Mouse (Mus musculus): ENCODE data around the gene Srrm2. TPM values are rescaled to one million over a fixed set of nuclear protein-coding genes. Genes with fewer than 3 reads are reported as not detected.
A peak's percentile ranks its signal among the peaks of the same experiment; 100 is the strongest.

Srrm2 gene
- polyA plus RNA-seq, 1 experiment: 117 TPM

GRCm38 (mm10) chr17:23778447-23778846, 11.9 kb upstream of the Srrm2 start:
- peaks cover 2% of the 10 kb centered on the region for H3K27me3 ChIP-seq (replicated peaks)
- TF ChIP-seq GATA1 (IDR thresholded peaks at IDR 0.05; ENCODE audit: borderline replicate concordance, low read length) (no peak), FLI1 (IDR thresholded peaks at IDR 0.05; ENCODE audit: low read length) (no peak)
- H3K36me3 ChIP-seq (replicated peaks; ENCODE audit: low read length): no peaks in the 10 kb centered on the region
- no peaks in the 10 kb centered on the region for H3K9me3 ChIP-seq
- H3K4me3 ChIP-seq (replicated peaks): no peak overlapping the region
- peaks cover 42% of the 10 kb centered on the region for H3K4me1 ChIP-seq

DNA sequence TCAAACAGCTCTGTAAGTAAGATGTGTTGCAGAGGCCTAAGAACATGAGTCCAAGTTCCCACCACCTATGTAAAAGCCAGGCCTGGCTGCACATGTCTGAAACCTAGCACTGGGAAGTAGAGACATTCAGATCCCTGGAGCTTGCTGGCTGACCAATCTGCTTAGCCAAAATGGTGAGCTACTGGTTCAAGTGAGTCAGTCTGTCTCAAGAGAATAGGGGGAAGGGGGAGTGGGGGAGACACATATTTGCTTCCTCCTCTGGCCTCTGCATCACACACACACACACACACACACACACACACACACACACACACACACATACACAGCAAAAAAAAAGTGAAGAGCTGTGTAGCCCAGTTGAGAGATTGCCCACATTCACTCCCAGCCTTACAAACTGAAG, 7.0 kb upstream of the Srrm2 start:
- Histone ChIP-seq H3K4me1 (peaks cover 25% of the 10 kb centered on the region), H3K27me3 (replicated peaks) (peaks cover 6% of the 10 kb centered on the region), H3K4me3 (replicated peaks) (no peak overlapping the region), H3K9me3 (no peaks in the 10 kb centered on the region), H3K36me3 (replicated peaks; ENCODE audit: low read length) (no peaks in the 10 kb centered on the region)
- TF ChIP-seq GATA1 (IDR thresholded peaks at IDR 0.05; ENCODE audit: borderline replicate concordance, low read length) (no peak), FLI1 (IDR thresholded peaks at IDR 0.05; ENCODE audit: low read length) (no peak)

GRCm38 (mm10) chr17:23785561-23786471, 4.5 kb upstream of the Srrm2 start, which contains the start of gene Flywch2:
Flywch2 (minus strand) TSS chr17:23786081.
- H3K27me3 ChIP-seq (replicated peaks): peaks cover 4% of the 10 kb centered on the region
- H3K4me1 ChIP-seq: peaks cover 33% of the 10 kb centered on the region
- peak within 1 kb of the TSS; percentile 89 for H3K4me3 ChIP-seq (replicated peaks)
- H3K36me3 ChIP-seq (replicated peaks; ENCODE audit: low read length): no peaks in the 10 kb centered on the region
- no peaks in the 10 kb centered on the region for H3K9me3 ChIP-seq
- TF ChIP-seq FLI1 (IDR thresholded peaks at IDR 0.05; ENCODE audit: low read length) (no peak), GATA1 (IDR thresholded peaks at IDR 0.05; ENCODE audit: borderline replicate concordance, low read length) (no peak)

GRCm38 (mm10) chr17:23786510-23786931, 3.8 kb upstream of the Srrm2 start:
- Histone ChIP-seq H3K4me3 (replicated peaks) (peak overlapping the region; percentile 89), H3K36me3 (replicated peaks; ENCODE audit: low read length) (no peaks in the 10 kb centered on the region)
- TF ChIP-seq FLI1 (IDR thresholded peaks at IDR 0.05; ENCODE audit: low read length): no peak
- TF ChIP-seq GATA1 (IDR thresholded peaks at IDR 0.05; ENCODE audit: borderline replicate concordance, low read length): no peak

GRCm38 (mm10) chr17:23788973-23789372, 1.4 kb upstream of the Srrm2 start:
- TF ChIP-seq GATA1 (IDR thresholded peaks at IDR 0.05; ENCODE audit: borderline replicate concordance, low read length): no peak
- no peak for TF ChIP-seq FLI1 (IDR thresholded peaks at IDR 0.05; ENCODE audit: low read length)
- peaks cover 49% of the 10 kb centered on the region for H3K4me1 ChIP-seq
- no peak overlapping the region for H3K4me3 ChIP-seq (replicated peaks)
- no peaks in the 10 kb centered on the region for H3K36me3 ChIP-seq (replicated peaks; ENCODE audit: low read length)
- H3K9me3 ChIP-seq: no peaks in the 10 kb centered on the region
- H3K27me3 ChIP-seq (replicated peaks): peaks cover 4% of the 10 kb centered on the region

More at GRCm38 (mm10) chr17:23786510-23786931, 3.8 kb upstream of the Srrm2 start:
- Histone ChIP-seq H3K9me3 (no peaks in the 10 kb centered on the region), H3K27me3 (replicated peaks) (peaks cover 4% of the 10 kb centered on the region), H3K4me1 (peaks cover 39% of the 10 kb centered on the region)

- TF ChIP-seq GATA1 (IDR thresholded peaks at IDR 0.05; ENCODE audit: borderline replicate concordance, low read length) (no peak), FLI1 (IDR thresholded peaks at IDR 0.05; ENCODE audit: low read length) (no peak)
These were observed 523 bp upstream of the Srrm2 start for GRCm38 (mm10) chr17:23789749-23790268.

DNA sequence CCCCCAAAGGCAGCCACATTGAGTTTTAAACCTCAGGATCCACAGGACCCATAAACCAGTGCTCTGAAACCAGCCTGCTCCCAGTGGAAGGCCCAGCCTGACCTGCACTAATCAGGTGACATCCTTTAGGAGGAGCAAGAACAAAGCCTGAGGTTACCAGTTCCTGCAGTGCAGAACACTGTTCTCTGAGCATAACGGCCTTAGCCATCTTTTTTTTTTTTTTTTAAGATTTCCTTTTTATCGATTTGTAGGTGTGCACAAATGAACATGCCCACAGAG, 686 bp downstream of the Srrm2 start:
- Histone ChIP-seq H3K4me3 (replicated peaks) (peak overlapping the region; percentile 90), H3K9me3 (no peaks in the 10 kb centered on the region), H3K4me1 (peaks cover 39% of the 10 kb centered on the region), H3K36me3 (replicated peaks; ENCODE audit: low read length) (no peaks in the 10 kb centered on the region), H3K27me3 (replicated peaks) (no peaks in the 10 kb centered on the region)
- TF ChIP-seq GATA1 (IDR thresholded peaks at IDR 0.05; ENCODE audit: borderline replicate concordance, low read length) (no peak), FLI1 (IDR thresholded peaks at IDR 0.05; ENCODE audit: low read length) (no peak)

More at GRCm38 (mm10) chr17:23789749-23790268, 523 bp upstream of the Srrm2 start:
- Histone ChIP-seq H3K4me1 (peaks cover 49% of the 10 kb centered on the region), H3K36me3 (replicated peaks; ENCODE audit: low read length) (no peaks in the 10 kb centered on the region), H3K4me3 (replicated peaks) (peak overlapping the region; percentile 90), H3K9me3 (no peaks in the 10 kb centered on the region), H3K27me3 (replicated peaks) (peaks cover 4% of the 10 kb centered on the region)

DNA sequence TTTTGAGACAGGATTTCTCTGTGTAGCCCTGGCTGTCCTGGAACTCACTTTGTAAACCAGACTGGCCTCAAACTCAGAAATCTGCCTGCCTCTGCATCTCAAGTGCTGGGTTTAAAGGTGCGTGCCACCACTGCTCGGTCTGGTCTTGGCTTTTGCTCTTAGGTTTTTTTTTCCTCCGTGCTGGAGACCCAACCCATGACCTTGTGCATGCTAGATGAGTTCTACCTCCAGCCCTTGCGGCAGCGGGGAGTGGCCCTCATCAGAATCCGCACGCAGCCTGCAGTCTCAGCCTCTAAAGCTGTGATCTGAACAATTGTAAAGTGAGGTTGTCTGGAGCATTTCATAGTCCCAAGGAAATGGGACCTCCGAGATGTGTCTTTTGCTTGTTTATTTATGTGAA, 5.0 kb downstream of the Srrm2 start:
- no peaks in the 10 kb centered on the region for H3K27me3 ChIP-seq (replicated peaks)
- no peaks in the 10 kb centered on the region for H3K9me3 ChIP-seq
- no peaks in the 10 kb centered on the region for H3K36me3 ChIP-seq (replicated peaks; ENCODE audit: low read length)
- no peak overlapping the region for H3K4me3 ChIP-seq (replicated peaks)
- H3K4me1 ChIP-seq: peaks cover 41% of the 10 kb centered on the region
- TF ChIP-seq FLI1 (IDR thresholded peaks at IDR 0.05; ENCODE audit: low read length) (no peak), GATA1 (IDR thresholded peaks at IDR 0.05; ENCODE audit: borderline replicate concordance, low read length) (no peak)

DNA sequence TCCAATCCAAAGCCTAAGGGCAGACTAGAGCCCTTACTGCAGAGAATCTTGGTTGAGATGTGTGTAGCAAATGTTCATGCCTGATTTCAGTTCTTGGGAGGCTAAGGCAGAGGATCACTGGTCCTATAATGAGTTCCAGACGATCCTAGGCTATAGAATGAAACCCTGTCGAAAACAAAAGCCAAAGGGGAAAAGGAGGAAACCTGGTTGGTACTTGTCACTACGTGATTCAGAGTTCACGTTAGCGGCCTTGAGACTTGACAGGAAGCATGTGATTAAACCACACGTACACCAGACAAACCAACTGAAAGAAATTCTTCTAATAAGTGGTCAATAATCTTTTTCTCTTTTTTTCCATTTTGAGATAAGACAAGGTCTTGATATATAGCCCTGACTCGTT, 7.0 kb downstream of the Srrm2 start:
- no peak overlapping the region for H3K4me3 ChIP-seq (replicated peaks)
- H3K4me1 ChIP-seq: peaks cover 28% of the 10 kb centered on the region
- TF ChIP-seq FLI1 (IDR thresholded peaks at IDR 0.05; ENCODE audit: low read length) (no peak), GATA1 (IDR thresholded peaks at IDR 0.05; ENCODE audit: borderline replicate concordance, low read length) (no peak)
- no peaks in the 10 kb centered on the region for H3K27me3 ChIP-seq (replicated peaks)
- H3K9me3 ChIP-seq: no peaks in the 10 kb centered on the region
- H3K36me3 ChIP-seq (replicated peaks; ENCODE audit: low read length): no peaks in the 10 kb centered on the region

DNA sequence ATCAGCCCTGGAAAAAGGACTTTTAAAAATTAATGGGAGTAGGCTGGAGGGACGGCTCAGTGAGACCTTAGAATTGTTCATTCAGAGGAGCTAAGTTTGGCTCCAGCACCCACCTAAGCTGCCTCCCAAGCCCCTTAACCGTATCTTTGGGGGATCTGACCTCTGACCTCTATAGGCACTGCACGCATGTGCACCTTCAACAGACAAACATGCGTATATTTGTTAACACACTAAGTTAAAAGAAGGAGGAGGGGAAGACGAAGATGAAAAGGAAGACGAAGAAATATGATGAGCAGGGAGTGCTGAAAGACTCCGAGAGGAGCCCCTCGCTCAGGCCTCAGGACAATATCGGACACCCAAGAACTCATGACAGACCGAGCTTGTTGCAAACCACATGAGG, 11.3 kb downstream of the Srrm2 start:
- Histone ChIP-seq H3K4me1 (peaks cover 39% of the 10 kb centered on the region), H3K27me3 (replicated peaks) (no peaks in the 10 kb centered on the region), H3K4me3 (replicated peaks) (peak overlapping the region; percentile 62), H3K9me3 (no peaks in the 10 kb centered on the region), H3K36me3 (replicated peaks; ENCODE audit: low read length) (peaks cover 11% of the 10 kb centered on the region)
- TF ChIP-seq FLI1 (IDR thresholded peaks at IDR 0.05; ENCODE audit: low read length) (no peak), GATA1 (IDR thresholded peaks at IDR 0.05; ENCODE audit: borderline replicate concordance, low read length) (no peak)

Data from megakaryocyte, embryonic 14.5 days (primary cell).